ENCODE assay signal across 16 mouse cellular contexts in the genomic region with DNA sequence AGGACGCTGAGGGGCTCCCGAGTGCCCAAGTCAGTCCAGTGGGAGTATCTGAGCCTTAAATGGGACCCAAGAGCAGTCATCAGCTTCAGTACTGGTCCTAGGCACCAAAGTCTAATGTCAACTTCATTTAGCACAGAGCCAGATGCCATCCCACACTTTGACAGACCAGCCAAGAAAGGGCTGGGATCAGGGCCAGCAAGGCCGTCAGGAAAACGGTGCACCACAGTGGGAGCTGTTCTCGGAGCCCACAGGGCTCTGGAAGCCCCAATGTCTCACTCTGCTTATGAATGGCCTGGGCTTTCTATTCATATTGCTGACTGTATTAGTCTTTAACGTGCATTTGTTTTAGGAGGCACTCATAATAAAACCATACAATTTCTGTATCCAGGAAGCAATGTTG. TPM values are rescaled to one million over a fixed set of nuclear protein-coding genes. Genes with fewer than 3 reads are reported as not detected.
DNase-seq lines count a peak whose midpoint lies in the region; ATAC-seq lines count a peak whose summit lies in the region.
"Had no signal": no experiment of that assay in that cellular context is flagged by ENCODE, and none has a peak within 500 bp of the region (broad histone marks: within the 10 kb centered on the region; RNA-seq: fewer than 3 reads in every experiment).

No protein-coding gene starts in this region.

- no peaks in the 10 kb centered on the region for H3K36me3 ChIP-seq in forebrain, embryonic 13.5 days (ENCODE audit: poor library complexity, severe bottlenecking)
- H3K36me3 ChIP-seq in forebrain, embryonic 11.5 days (ENCODE audit: control insufficient read depth, insufficient read depth, low read length): no peaks in the 10 kb centered on the region
- H3K36me3 ChIP-seq: liver, embryonic 13.5 days; neural tube, embryonic 15.5 days had no signal

- no peak overlapping the region for H3K4me3 ChIP-seq in forebrain, embryonic 13.5 days
- no peak overlapping the region for H3K4me3 ChIP-seq in forebrain, embryonic 11.5 days (ENCODE audit: low read depth, low read length)
- H3K4me3 ChIP-seq: liver, embryonic 13.5 days; neural tube, embryonic 15.5 days had no signal

- peaks cover 26% of the 10 kb centered on the region for H3K4me1 ChIP-seq in forebrain, embryonic 13.5 days
- H3K4me1 ChIP-seq in forebrain, embryonic 11.5 days (replicated peaks; ENCODE audit: control insufficient read depth, insufficient read depth, low read length): peaks cover 15% of the 10 kb centered on the region
- H3K4me1 ChIP-seq: liver, embryonic 13.5 days had no signal

- H3K27ac ChIP-seq in forebrain, embryonic 13.5 days: no peak overlapping the region
- H3K27ac ChIP-seq in forebrain, embryonic 11.5 days (ENCODE audit: low read depth, low read length): no peak overlapping the region
- H3K27ac ChIP-seq: liver, embryonic 13.5 days; neural tube, embryonic 15.5 days had no signal

- no peak for DNase-seq in forebrain, embryonic 11.5 days (ENCODE audit: low spot score)
- peak; percentile 35 for DNase-seq in layer of hippocampus, adult 11-12 months (ENCODE audit: low spot score)
- DNase-seq in layer of hippocampus, adult 9-10 months (ENCODE audit: low spot score): no peak
- peak; percentile 25 for DNase-seq in cerebellum, adult 9-10 months
- DNase-seq in layer of hippocampus, adult 9-11 months: peak; percentile 45
- no peak for DNase-seq in spleen, postnatal 36 days (ENCODE audit: low spot score in 2 of 2)
- DNase-seq in ovary, postnatal 36 days (ENCODE audit: low spot score): no peak
- DNase-seq: adrenal gland, postnatal 14 days; kidney, postnatal 4 days; liver, embryonic 13.5 days; lung, postnatal 14 days; thymus, postnatal 25 days had no signal

- no peak overlapping the region for H3K9ac ChIP-seq in forebrain, embryonic 13.5 days
- no peak overlapping the region for H3K9ac ChIP-seq in forebrain, embryonic 11.5 days (ENCODE audit: low read length)
- H3K9ac ChIP-seq: liver, embryonic 13.5 days; neural tube, embryonic 15.5 days had no signal

- no peaks in the 10 kb centered on the region for H3K9me3 ChIP-seq in forebrain, embryonic 13.5 days (replicated peaks)
- H3K9me3 ChIP-seq in forebrain, embryonic 11.5 days (ENCODE audit: control insufficient read depth, low read length): no peaks in the 10 kb centered on the region
- H3K9me3 ChIP-seq: liver, embryonic 13.5 days; neural tube, embryonic 15.5 days had no signal

- 53% methylated on average over 6 of the region's 6 CpGs for WGBS in forebrain, embryonic 13.5 days
- 80% methylated on average over 6 of the region's 6 CpGs for WGBS in forebrain, embryonic 11.5 days

- H3K27me3 ChIP-seq in forebrain, embryonic 13.5 days: peaks cover 46% of the 10 kb centered on the region
- peaks cover 4% of the 10 kb centered on the region for H3K27me3 ChIP-seq in forebrain, embryonic 11.5 days (ENCODE audit: control insufficient read depth, insufficient read depth, low read length)
- H3K27me3 ChIP-seq: liver, embryonic 13.5 days; neural tube, embryonic 15.5 days had no signal

- H3K4me2 ChIP-seq in forebrain, embryonic 13.5 days: no peak overlapping the region
- no peak overlapping the region for H3K4me2 ChIP-seq in forebrain, embryonic 11.5 days (ENCODE audit: low read depth, low read length, severe bottlenecking)
- H3K4me2 ChIP-seq: heart, embryonic 11.5 days; liver, embryonic 13.5 days; neural tube, embryonic 15.5 days had no signal

- peak; percentile 34; the same call in 1 of the 2 replicates for ATAC-seq in forebrain, embryonic 13.5 days
- ATAC-seq in forebrain, embryonic 11.5 days (replicated peaks; ENCODE audit: low FRiP score): no peak
- ATAC-seq: intestine, embryonic 16.5 days had no signal

RNA-seq across cellular contexts. Expression of gene Edar, which starts 36.2 kb away (rescaled TPM):
- 0.41 and 0.84 TPM in 2 replicates for polyA plus RNA-seq in forebrain, embryonic 13.5 days (2015; fragmentation: Nextera tagmentation; extraction: Ambion mirVana)
- 0.75 and 0.81 TPM in 2 replicates for polyA plus RNA-seq in forebrain, embryonic 11.5 days (2014; fragmentation: Nextera tagmentation; extraction: Ambion mirVana)
- polyA plus RNA-seq: liver, embryonic 13.5 days had no signal

Comparison
In these comparisons a context has a peak if more than half of its experiments do, and no peak if none do; other contexts are left out.
1. DNase-seq: peak in layer of hippocampus, adult 11-12 months (single experiment), cerebellum, adult 9-10 months (single experiment) and layer of hippocampus, adult 9-11 months (single experiment); none in forebrain, embryonic 11.5 days (single experiment), layer of hippocampus, adult 9-10 months (single experiment), spleen, postnatal 36 days (0 of 2) and ovary, postnatal 36 days (single experiment).